Mouse (Mus musculus) limb, embryonic 11.5 days (tissue): ENCODE measurements around the gene Kcnab2. TPM values are rescaled to one million over a fixed set of nuclear protein-coding genes. Genes with fewer than 3 reads are reported as not detected.

Source experiments
- ATAC-seq: fragments of 200-750 bp; cut with Nextera tagmentation; 2 replicates; pipeline ENCODE4 v1.8.0; 2017; ENCODE audit warnings: low read depth; ENCODE audit not compliant: insufficient number of reproducible peaks, low FRiP score, low TSS enrichment
- DNase-seq: peaks from one replicate; pipeline ENCODE4 v3.0.0-alpha.2; 2015; ENCODE audit warnings: low spot score
- H3K27ac ChIP-seq: fragments of 300-500 bp; sonication (generic); replicated peaks from 2 replicates; pipeline ENCODE4 v1.5.1; 2014; ENCODE audit warnings: low read depth, mild to moderate bottlenecking, low read length
- H3K27me3 ChIP-seq: fragments of 300-500 bp; sonication (generic); 2 replicates; pipeline ENCODE4 v1.6.1; 2014; ENCODE audit warnings: mild to moderate bottlenecking, low read length, mixed read lengths; ENCODE audit not compliant: control insufficient read depth, insufficient read depth
- H3K36me3 ChIP-seq: fragments of 300-500 bp; sonication (generic); 2 replicates; pipeline ENCODE4 v1.6.1; 2014; ENCODE audit warnings: mild to moderate bottlenecking, low read length, moderate library complexity, mixed read lengths; ENCODE audit not compliant: control insufficient read depth, insufficient read depth
- H3K4me1 ChIP-seq: fragments of 300-500 bp; sonication (generic); 2 replicates; pipeline ENCODE4 v1.6.1; 2014; ENCODE audit warnings: low read length, mixed read lengths; ENCODE audit not compliant: control insufficient read depth, insufficient read depth
- H3K4me2 ChIP-seq: fragments of 300-500 bp; sonication (generic); 2 replicates; pipeline ENCODE4 v1.6.1; 2014; ENCODE audit warnings: low read depth, mild to moderate bottlenecking, moderate library complexity; ENCODE audit not compliant: severe bottlenecking
- H3K4me3 ChIP-seq: fragments of 300-500 bp; sonication (generic); 2 replicates; pipeline ENCODE4 v1.5.1; 2014; ENCODE audit warnings: low read depth, low read length
- H3K9ac ChIP-seq: fragments of 300-500 bp; sonication (generic); 2 replicates; pipeline ENCODE4 v1.6.1; 2014; ENCODE audit warnings: mild to moderate bottlenecking, low read length
- H3K9me3 ChIP-seq: fragments of 300-500 bp; sonication (generic); 2 replicates; pipeline ENCODE4 v1.6.1; 2016; ENCODE audit warnings: low read length; ENCODE audit not compliant: control insufficient read depth
- WGBS: fragments of 180-500 bp; shearing (Covaris S2); extraction: QIAGEN DNeasy Blood & Tissue Kit; methylation state at CpG from one replicate; pipeline ENCODE4 v1.1.7; 2014; 5-methylcytosine and 5-hydroxymethylcytosine counted together
- polyA plus RNA-seq: library from polyadenylated mRNA; unstranded; fragments of >200 nt; fragmentation: Nextera tagmentation; extraction: Ambion mirVana; gene quantifications from 2 replicates; pipeline ENCODE4 v1.2.1, GENCODE M21; 2014

Kcnab2 gene
- polyA plus RNA-seq, 1 experiment from 2014 or later = 3.7 TPM

- no peak overlapping the region for H3K9ac ChIP-seq
- peaks cover 22% of the 10 kb centered on the region for H3K27me3 ChIP-seq
- no peak overlapping the region for H3K4me3 ChIP-seq
- DNase-seq = no peak
- no peaks in the 10 kb centered on the region for H3K36me3 ChIP-seq
- H3K4me1 ChIP-seq = 0 out of 2 replicates have a peak, but pooled peaks cover 2% of the 10 kb centered on the region
- 68% methylated on average over 7 of the region's 7 CpGs for WGBS
- no peak overlapping the region for H3K4me2 ChIP-seq
- H3K9me3 ChIP-seq = no peaks in the 10 kb centered on the region
- no peak for ATAC-seq
- H3K27ac ChIP-seq = no peak overlapping the region
Measured at GRCm38 (mm10) chr4:152344651-152345050, 133.0 kb downstream of the Kcnab2 start.

GRCm38 (mm10) chr4:152343296-152343695, 134.4 kb downstream of the Kcnab2 start:
- ATAC-seq (no peak), DNase-seq (peak; percentile 45)
- 16% methylated on average over 5 of the region's 5 CpGs for WGBS
- Histone ChIP-seq H3K27ac (no peak overlapping the region), H3K36me3 (no peaks in the 10 kb centered on the region; the same call in 1 of the 2 replicates), H3K4me2 (no peak overlapping the region), H3K4me1 (peaks cover 10% of the 10 kb centered on the region; the same call in 1 of the 2 replicates), H3K9ac (no peak overlapping the region), H3K9me3 (no peaks in the 10 kb centered on the region), H3K4me3 (no peak overlapping the region), H3K27me3 (peaks cover 30% of the 10 kb centered on the region)

Other genes starting within 250 kb of the Kcnab2 start
- 3.3 and 3.4 TPM in 2 replicates for gene Gpr153, start 203.6 kb downstream of the Kcnab2 start, polyA plus RNA-seq
- not detected in 2 replicates for gene Hes3, start 186.2 kb downstream of the Kcnab2 start, polyA plus RNA-seq
- gene Icmt, start 180.6 kb downstream of the Kcnab2 start, polyA plus RNA-seq = 28.3 and 29.9 TPM in 2 replicates
- gene Rnf207, start 158.9 kb downstream of the Kcnab2 start, polyA plus RNA-seq = 0.19 and 0.92 TPM in 2 replicates
- gene Rpl22, start 152.1 kb downstream of the Kcnab2 start, polyA plus RNA-seq = 453 and 467 TPM in 2 replicates
- 0.05 TPM in 1 of 2 replicates, not detected in the other for gene Chd5, start 139.2 kb downstream of the Kcnab2 start, polyA plus RNA-seq
- gene Nphp4, start 1.2 kb downstream of the Kcnab2 start, polyA plus RNA-seq = 2.6 and 2.7 TPM in 2 replicates